Mouse (Mus musculus): ENCODE data around the gene 1700016C15Rik.

- TF ChIP-seq CTCF (IDR thresholded peaks at IDR 0.05; ENCODE audit: control insufficient read depth, insufficient read depth, insufficient read length) (no peak), CEBPB (IDR thresholded peaks at IDR 0.05; ENCODE audit: low read depth) (no peak), MAX (IDR thresholded peaks at IDR 0.05) (no peak), USF1 (IDR thresholded peaks at IDR 0.05; ENCODE audit: low read depth) (no peak), MYOG (IDR thresholded peaks at IDR 0.05; ENCODE audit: control insufficient read depth, extremely low read depth, insufficient read length) (no peak)
Measured at GRCm38 (mm10) chr1:177718340-177719028, 11.1 kb upstream of the 1700016C15Rik start.

All from C2C12 (cell line).